Mouse (Mus musculus) C2C12 (cell line): ENCODE results near the gene BC004004.

Experiments used
- CEBPB ChIP-seq: IDR thresholded peaks from one replicate; pipeline ENCODE4 v1.6.1; 2011; ENCODE audit warnings: low read depth, mild to moderate bottlenecking, control low read depth, moderate library complexity
- CTCF ChIP-seq: IDR thresholded peaks from one replicate; pipeline ENCODE4 v1.5.1; 2011; ENCODE audit not compliant: control insufficient read depth, insufficient read depth, insufficient read length
- MAX ChIP-seq: IDR thresholded peaks from one replicate; pipeline ENCODE4 v1.6.1; 2011; ENCODE audit warnings: mild to moderate bottlenecking, control low read depth
- MYOG ChIP-seq: IDR thresholded peaks from one replicate; pipeline ENCODE4 v1.6.1; 2011; ENCODE audit not compliant: control insufficient read depth, insufficient read length; ENCODE audit errors: extremely low read depth

- no peak for TF ChIP-seq MYOG
- TF ChIP-seq MAX: no peak
- TF ChIP-seq CTCF: no peak
- no peak for TF ChIP-seq CEBPB
Measured at GRCm38 (mm10) chr17:29253236-29253635, 15.4 kb upstream of the BC004004 start.
